Mouse (Mus musculus) liver, embryonic 14.5 days (tissue): ENCODE measurements at regions not wholly inside any gene's neighbourhood (a gene's known extent, or its start where the extent isn't known, plus 50 kb on each side); places are given as distances from the start of the nearest gene placed in this dataset.

Experiments
- CTCF ChIP-seq: IDR thresholded peaks from 2 replicates; pipeline ENCODE4 v1.5.1; 2016; ENCODE audit warnings: antibody characterized with exemption, low read depth, control low read depth
- EP300 ChIP-seq: IDR thresholded peaks from 2 replicates; pipeline ENCODE4 v1.6.1; 2016; ENCODE audit warnings: antibody characterized with exemption, low read depth

- TF ChIP-seq CTCF (no peak), EP300 (no peak)
Measured at GRCm38 (mm10) chrX:169508229-169508628, 176.8 kb upstream of the Mid1 start.
